Mouse (Mus musculus) cerebellum, postnatal 36 days (tissue): ENCODE data around the gene Lrrc4c.

Experiments used
- DNase-seq, 2 experiments: peaks; one replicate each; pipeline ENCODE4 v3.0.0; 2021 to 2022; ENCODE audit warnings: mixed read lengths in 2 of 2

Gene Lrrc4c

DNA sequence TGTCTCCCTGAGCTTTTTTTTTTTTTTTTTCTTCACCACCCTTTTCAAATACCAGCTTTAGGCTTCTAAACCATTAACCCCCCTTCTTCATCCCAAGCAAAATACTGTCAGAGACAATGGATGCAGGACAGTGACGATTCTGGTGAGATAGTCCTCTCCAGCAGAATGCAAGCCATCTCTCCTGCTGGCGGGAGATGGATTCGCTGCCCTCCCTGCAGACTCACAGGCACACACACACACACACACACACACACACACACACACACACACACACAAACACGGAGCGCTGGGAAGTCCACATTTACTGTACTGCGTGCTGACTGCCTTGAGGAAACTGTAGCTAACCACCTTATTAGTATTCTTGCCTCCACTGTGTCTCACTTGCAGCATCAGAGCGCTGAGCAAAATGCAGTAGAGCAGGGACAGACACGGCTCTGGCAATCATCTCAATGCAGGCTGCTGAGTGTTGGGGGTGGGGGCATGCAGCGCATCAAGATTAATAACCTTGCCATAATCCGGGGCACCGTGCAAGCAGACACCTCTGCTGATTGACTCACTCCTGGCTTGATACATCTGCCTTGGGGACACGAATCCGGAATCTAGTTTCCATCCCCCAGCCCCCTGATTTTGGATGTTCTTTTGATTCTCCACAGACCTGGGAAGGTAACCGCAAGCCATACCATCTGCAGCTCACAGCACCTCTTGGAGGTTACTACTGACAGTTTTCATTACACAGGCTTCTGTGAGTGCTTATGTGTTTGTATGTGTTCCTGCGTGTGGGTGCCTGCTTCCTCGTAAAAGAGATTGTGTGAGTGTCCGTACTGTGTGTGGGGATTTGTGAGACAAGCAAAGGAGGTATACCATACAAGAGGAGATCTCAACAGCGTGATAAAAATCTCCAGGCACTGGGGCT, at the start of gene Lrrc4c:
TSS of gene Lrrc4c (plus strand) at position 783 of the 913 bp plus-strand sequence.
- DNase-seq, result peak; percentile 64 to 81

DNA sequence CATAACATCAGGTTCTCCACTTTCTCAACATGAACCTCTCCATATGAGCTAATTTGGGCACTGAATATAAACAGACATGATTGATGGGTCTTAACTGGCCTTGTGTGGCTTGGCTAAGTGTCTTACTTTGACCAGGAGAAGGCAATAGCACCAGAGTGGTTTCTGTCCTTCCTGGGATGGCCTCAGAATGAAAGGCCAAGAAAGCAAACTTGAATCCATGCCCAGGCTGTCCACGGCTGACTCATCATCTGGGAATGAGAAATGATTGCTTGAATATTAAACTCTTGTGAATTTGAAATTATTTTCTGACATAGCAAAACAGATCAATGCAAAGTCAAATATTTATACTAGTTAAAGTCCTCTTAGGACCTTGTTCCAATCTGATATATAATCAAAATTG, 42.9 kb upstream of the Lrrc4c start:
- DNase-seq, result no peak

GRCm38 (mm10) chr2:96282926-96283325, 35.0 kb upstream of the Lrrc4c start:
- DNase-seq, result no peak

DNA sequence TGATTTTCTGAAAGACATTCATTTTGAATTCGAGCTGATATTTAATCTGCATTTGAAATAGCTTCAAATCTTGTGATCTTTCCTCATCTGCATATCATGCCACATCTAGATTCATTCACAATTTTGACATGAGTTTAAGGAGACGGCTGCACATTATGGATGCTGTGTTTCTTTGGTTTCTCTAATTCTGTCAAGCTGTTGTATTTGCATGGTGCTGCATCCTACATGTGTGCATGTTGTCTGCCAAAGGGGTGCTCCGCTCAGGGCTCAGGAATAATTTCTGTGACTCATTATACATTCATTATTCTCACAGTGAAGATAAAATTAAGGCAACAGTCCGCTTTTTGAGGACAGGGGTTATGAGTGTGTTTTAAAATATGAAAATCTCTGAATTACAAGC, 30.5 kb upstream of the Lrrc4c start:
- DNase-seq, result no peak

- DNase-seq, result no peak
Measured at GRCm38 (mm10) chr2:96290541-96290940, 27.4 kb upstream of the Lrrc4c start.

DNA sequence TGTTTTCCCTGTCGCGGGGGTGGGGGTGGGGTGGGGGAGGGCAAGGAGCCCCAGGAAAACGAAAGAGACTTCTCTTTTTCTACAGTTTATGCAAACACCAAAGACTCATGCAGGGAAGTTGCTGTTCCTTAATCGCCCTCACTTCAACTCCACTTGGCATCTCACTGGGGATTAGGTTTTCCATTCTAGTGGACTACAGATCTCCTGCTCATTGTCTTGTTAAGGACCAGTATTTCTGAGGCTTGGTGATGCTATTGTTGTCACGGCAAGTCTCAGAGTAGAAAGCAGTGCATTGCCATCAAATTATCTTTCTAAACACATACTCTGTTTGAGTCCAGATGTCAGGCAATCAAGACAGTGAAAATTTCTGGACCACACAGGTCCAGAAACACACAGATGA, 2.9 kb upstream of the Lrrc4c start:
- no peak for DNase-seq

DNA sequence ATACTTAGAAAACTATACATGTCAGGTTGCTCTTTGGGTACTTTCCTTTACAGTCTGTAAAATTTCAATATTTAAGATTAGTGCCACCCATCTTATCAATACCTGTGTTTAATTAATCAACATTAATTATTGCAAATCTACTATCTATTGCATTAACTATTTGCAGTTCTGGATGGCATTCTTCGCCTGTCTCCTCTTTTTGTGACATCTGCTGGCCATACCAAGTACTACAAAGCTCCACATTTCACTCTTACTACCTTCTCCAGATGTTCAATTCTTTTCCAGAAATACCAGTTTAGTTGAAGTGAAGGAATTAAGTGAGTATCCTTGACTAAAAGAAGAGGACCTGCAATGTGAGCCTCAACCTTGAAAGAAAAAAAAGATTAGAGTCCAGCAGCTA, 1.4 kb upstream of the Lrrc4c start:
- peak in 1 of 2 experiments; percentile 30 for DNase-seq

- peak in 1 of 2 experiments; percentile 32 for DNase-seq
Measured at GRCm38 (mm10) chr2:96318556-96318955, 587 bp downstream of the Lrrc4c start.

DNA sequence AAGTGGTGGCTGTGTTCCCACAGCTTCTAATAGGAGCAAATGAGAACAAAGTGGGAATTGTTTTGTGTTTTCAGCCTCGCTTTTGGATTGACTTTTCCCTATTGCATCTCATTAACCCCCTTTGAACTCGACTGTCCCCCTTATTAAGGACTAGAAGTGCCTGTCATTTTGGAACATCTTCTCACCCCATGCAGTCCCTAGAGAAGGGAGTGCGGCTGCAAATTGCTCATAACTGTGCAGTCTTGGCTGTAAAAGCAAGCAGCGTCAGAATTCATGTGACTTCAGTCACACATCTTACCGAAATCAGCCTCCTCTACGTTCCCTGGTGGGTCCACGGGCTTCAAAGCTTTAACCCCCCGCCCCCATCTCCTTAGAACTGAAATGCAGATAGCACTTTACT, 1.2 kb downstream of the Lrrc4c start:
- peak; percentile 26 to 57 for DNase-seq

- DNase-seq, result peak in 1 of 2 experiments; percentile 46
Measured at GRCm38 (mm10) chr2:96319649-96320048, 1.7 kb downstream of the Lrrc4c start.

- DNase-seq, result no peak
Measured at GRCm38 (mm10) chr2:96334652-96335051, 16.7 kb downstream of the Lrrc4c start.

GRCm38 (mm10) chr2:96337354-96337753, 19.4 kb downstream of the Lrrc4c start:
- peak in 1 of 2 experiments; percentile 35 for DNase-seq

DNA sequence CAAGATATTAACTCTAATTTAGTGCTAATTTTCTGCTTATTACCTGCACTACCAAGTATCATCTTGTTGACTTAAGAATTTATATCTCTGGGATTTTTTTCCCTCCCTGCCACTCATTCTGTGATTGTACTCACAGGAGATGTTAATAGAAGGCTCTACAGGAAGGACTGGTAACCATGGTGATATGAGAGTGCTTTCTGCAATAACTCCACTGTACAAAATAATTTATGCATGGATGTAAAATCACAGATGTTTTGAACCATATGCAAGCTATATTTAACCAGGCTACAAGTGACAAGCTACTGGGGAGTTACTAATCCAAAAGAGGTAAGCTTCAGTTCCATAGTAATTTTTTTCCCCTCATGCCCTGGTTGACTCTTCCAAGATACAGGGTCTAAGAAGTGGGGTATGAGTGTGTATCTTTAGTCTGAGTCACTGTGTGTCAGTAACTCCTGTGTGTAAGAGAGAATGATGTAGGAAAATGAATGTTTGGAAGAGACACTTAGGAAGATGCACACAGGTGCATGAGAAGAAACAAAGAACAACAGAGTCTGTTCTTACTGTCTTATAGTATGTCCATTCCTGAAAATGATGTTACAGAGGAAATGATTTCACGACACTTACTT, 83.3 kb downstream of the Lrrc4c start:
- DNase-seq, result no peak

- DNase-seq, result no peak
Measured at GRCm38 (mm10) chr2:96402514-96402913, 84.5 kb downstream of the Lrrc4c start.

DNA sequence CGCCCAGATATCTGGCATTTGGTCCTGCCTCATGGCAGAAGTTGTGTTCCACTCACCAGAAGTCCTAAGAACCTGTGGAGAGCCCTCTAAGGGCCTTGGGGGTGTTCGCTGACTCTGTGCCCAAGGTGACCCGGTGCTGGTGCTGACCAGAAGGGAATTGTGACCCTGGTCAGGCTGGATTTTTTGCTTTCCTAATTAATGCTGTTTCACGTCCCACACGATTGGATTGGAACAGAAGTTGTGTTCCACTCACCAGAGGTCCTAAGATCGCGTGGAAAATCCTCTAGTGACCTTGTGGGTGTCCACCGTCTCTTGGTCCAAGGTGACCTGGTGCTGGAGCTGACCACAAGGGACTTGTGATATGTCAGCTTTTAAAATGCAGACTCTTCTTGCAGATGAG, 88.9 kb downstream of the Lrrc4c start:
- no peak for DNase-seq

- peak in 1 of 2 experiments; percentile 13 for DNase-seq
Measured at GRCm38 (mm10) chr2:96411182-96411581, 93.2 kb downstream of the Lrrc4c start.

DNA sequence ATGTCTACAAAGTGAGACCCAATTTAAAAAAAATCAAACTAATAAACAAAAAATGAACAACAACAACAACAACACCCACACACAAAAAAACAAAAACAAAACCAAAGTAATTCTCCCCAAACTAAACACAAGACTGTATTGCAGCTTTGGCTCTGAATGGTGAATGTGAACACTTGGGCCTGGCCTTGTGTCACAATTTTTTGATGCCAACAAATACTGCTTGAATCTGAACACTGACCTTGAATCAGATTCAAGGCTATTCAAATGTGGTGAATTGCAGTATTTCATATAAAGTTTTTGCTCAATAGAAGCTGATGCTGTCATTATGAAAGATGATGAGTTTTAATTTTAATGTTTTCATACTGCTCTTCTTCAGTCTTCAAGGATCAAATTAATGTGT, 143.6 kb downstream of the Lrrc4c start:
- DNase-seq, result no peak

GRCm38 (mm10) chr2:96475674-96476073, 157.7 kb downstream of the Lrrc4c start:
- DNase-seq, result no peak

DNA sequence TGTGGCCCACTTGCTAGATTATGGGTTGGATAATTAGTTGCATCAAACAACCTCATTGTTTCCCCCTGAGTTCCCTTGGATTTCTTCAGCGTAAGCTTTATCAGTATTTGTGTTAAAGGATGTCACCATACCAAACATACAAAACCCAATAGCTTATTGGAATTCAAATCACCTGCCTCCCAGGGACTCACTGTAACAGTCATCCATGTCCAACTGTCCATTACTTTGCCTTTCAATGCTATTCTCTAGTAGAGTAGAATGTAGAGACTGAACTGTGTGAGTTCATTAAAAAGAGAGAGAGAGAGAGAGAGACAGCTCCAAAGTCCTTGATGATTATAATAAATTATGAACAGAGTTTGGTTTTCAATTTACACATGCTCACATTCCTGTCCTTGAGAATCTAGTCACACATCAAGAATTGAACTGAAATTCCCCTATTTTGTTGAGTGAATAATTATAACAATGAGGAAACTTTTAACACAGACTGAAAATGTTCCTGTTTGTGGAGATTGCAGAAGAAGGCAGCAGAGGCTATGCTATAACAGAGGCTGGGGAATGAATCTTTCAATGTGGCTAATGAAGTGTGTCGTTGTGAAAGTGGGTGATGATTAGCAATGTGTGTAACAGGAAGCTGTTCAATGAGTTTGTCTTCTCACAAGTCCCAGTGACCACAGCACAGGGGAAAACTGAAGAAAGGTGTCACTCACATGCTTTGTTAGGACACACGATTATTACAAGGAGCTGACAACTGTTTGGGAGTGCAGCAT, 181.3 kb downstream of the Lrrc4c start:
- DNase-seq, result no peak

DNA sequence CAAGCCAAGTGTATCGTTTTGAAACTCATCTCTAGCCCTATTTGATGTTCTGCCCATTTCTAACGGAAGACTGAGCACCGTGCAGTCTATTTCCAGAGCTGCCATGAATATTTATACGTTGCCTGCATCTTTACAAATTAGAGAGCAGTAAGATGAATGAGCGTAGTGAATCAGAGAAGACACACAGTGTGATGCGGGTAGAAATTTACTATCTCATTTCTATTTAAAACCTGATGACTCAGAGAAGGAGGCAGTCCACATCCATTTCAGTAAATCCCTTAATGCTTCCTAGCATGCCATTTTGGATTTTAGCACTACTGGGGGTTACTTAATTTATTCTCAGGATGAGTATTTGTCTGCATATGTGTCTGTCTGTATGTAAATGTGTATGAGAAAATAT, 186.2 kb downstream of the Lrrc4c start:
- DNase-seq, result peak in 1 of 2 experiments; percentile 13

GRCm38 (mm10) chr2:96505641-96506040, 187.7 kb downstream of the Lrrc4c start:
- DNase-seq, result peak; percentile 63 to 76

- DNase-seq, result no peak
Measured at GRCm38 (mm10) chr2:96508991-96509390, 191.0 kb downstream of the Lrrc4c start.

DNA sequence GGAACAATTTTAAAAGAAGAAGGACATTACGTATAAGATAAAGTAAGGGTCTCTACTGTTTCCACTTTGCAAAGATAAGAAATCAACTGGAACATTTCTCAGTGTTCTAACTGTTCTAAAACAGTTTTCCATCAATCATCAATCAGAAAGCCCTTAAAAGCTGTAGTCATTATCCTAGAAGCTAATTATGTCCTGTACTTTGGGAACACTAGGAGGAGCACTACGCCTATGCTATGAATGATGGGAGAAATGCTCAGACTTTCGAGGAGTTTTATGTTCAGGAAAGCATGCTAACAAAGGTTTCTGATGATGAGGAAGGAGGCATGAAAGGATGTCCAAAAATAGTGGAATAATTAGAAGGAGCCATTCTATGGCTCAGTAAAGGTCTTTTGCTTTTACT, 219.5 kb downstream of the Lrrc4c start:
- DNase-seq, result no peak
